Mouse (Mus musculus) small intestine, adult 2 months (tissue): Measurements from ENCODE around the gene Ppp1r1b.

Experiments used
- CTCF ChIP-seq: fragments of 200-500 bp; IDR thresholded peaks from 2 replicates; pipeline ENCODE4 v1.5.1; 2012; ENCODE audit warnings: low read depth, mild to moderate bottlenecking, control low read depth, inconsistent platforms, low read length, moderate library complexity, mixed read lengths; ENCODE audit not compliant: insufficient replicate concordance, insufficient read length; ENCODE audit errors: extremely low read depth
- POLR2A ChIP-seq: fragments of 200-500 bp; IDR thresholded peaks from 2 replicates; pipeline ENCODE4 v1.6.1; 2012; ENCODE audit warnings: low read depth, mild to moderate bottlenecking, control low read depth, inconsistent platforms, low read length, moderate library complexity

DNA sequence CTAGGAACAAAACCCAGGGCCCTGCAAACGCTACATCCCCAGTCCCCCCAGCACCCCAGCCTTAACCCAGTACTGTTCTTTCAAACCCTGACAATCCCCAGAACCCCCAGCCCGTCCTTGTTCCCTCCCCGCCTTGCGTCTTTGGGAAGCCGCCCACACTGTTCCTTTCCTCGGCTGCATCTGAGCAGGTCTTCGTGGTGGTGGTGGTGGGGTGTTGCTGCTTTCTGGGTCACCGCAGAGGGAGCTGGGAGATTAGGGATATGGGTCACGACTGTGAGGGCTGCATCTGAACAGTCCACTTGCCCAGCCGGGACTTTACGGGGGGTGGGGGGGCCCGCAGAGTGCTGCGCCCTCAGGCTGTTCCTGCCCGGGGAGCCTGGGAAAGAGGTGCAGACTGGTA is 6.2 kb downstream of the Ppp1r1b start:
- TF ChIP-seq POLR2A (no peak), CTCF (no peak)
